Comparison of ENCODE assay signal across 7 mouse cellular contexts in the genomic region with DNA sequence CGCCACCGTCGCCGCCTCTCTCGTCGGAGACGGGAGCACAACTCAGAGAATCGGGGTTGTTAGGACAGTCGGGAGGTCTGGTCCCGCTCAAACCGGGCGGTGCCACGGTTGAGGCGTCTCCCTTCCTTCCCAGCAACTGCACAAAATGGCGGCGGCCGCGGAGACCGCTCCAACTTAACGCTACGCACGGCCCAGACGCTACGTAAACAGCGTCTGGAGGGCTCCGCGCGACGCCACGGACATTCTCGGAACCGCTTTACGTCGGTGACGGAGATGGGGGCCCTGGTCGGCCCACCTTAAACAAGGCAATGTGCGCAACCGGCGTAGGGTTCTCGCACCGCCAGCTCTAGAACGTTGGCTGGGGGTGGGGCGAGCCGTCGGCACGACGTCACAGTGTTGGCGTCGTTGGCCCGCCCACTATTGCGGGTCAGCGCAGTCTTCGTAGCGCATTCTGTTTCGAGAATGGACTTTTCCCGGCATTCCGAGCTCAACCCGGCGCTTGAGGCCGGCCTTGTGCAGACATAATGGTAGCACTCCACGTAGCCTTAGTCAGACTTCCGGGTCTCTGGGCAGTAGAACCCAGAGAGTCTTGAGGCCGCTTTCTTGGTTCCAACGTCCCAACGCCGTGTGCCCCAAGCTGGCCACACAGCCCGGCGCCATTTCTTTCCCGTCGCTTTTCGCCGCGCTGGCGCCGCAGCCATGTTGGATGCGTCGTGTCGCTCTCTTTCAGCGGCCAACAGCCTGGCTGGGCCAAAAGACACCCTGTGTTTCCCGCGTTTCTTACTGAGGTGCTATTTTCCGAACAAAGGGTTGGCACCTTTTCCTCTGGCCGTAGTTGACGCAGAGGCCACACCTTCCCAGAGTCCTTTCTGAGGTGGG. TPM values are rescaled to one million over a fixed set of nuclear protein-coding genes. Genes with fewer than 3 reads are reported as not detected.
A peak's percentile ranks its signal among the peaks of the same experiment; 100 is the strongest.
DNase-seq lines count a peak whose midpoint lies in the region; ATAC-seq lines count a peak whose summit lies in the region.

Gene Ddx17, minus strand, starts transcription at position 332 of the 879 bp plus-strand sequence.

- H3K4me1 ChIP-seq in embryonic facial prominence, embryonic 10.5 days = peaks cover 25% of the 10 kb centered on the region
- H3K4me1 ChIP-seq in limb, embryonic 10.5 days = peaks cover 22% of the 10 kb centered on the region
- H3K4me1 ChIP-seq in midbrain, embryonic 13.5 days (replicated peaks) = peaks cover 31% of the 10 kb centered on the region

- H3K4me2 ChIP-seq in midbrain, embryonic 13.5 days (replicated peaks) = peak within 1 kb of the TSS; percentile 86

- peak; percentile 99 for DNase-seq in adrenal gland, postnatal 10 days
- peak; percentile 98 for DNase-seq in embryonic facial prominence, embryonic 10.5 days (ENCODE audit: low spot score)
- peak; percentile 95 for DNase-seq in kidney, adult 11 months
- DNase-seq in limb, embryonic 10.5 days (ENCODE audit: low spot score) = peak; percentile 100
- DNase-seq in spleen, adult 12 weeks (ENCODE audit: low spot score) = peak; percentile 97

- peak within 1 kb of the TSS; percentile 100 for H3K27ac ChIP-seq in embryonic facial prominence, embryonic 10.5 days (replicated peaks)
- peak within 1 kb of the TSS; percentile 99 for H3K27ac ChIP-seq in limb, embryonic 10.5 days
- H3K27ac ChIP-seq in midbrain, embryonic 13.5 days = peak within 1 kb of the TSS; percentile 99

- peak; percentile 94 for ATAC-seq in granulocyte monocyte progenitor cell, adult 5-6 weeks (replicated peaks; ENCODE audit: poor library complexity, severe bottlenecking)
- peak; percentile 96 for ATAC-seq in midbrain, embryonic 13.5 days

- H3K36me3 ChIP-seq in embryonic facial prominence, embryonic 10.5 days (replicated peaks) = peaks cover 34% of the 10 kb centered on the region
- H3K36me3 ChIP-seq in limb, embryonic 10.5 days = peaks cover 34% of the 10 kb centered on the region
- peaks cover 26% of the 10 kb centered on the region for H3K36me3 ChIP-seq in midbrain, embryonic 13.5 days

- H3K4me3 ChIP-seq in embryonic facial prominence, embryonic 10.5 days = peak within 1 kb of the TSS; percentile 96
- peak within 1 kb of the TSS; percentile 87 for H3K4me3 ChIP-seq in limb, embryonic 10.5 days
- H3K4me3 ChIP-seq in midbrain, embryonic 13.5 days (replicated peaks) = peak within 1 kb of the TSS; percentile 94

- H3K27me3 ChIP-seq in embryonic facial prominence, embryonic 10.5 days (replicated peaks; ENCODE audit: low read depth, poor library complexity, severe bottlenecking) = no peaks in the 10 kb centered on the region
- H3K27me3 ChIP-seq in limb, embryonic 10.5 days (ENCODE audit: low read depth, poor library complexity, severe bottlenecking) = 0 out of 2 replicates have a peak, but pooled peaks cover 3% of the 10 kb centered on the region
- H3K27me3 ChIP-seq in midbrain, embryonic 13.5 days = peaks cover 6% of the 10 kb centered on the region; the same call in 1 of the 2 replicates

- 2% methylated on average over 84 of the region's 84 CpGs for WGBS in embryonic facial prominence, embryonic 10.5 days
- WGBS in limb, embryonic 10.5 days = 2% methylated on average over 84 of the region's 84 CpGs
- WGBS in midbrain, embryonic 13.5 days = 2% methylated on average over 84 of the region's 84 CpGs

- H3K9me3 ChIP-seq in embryonic facial prominence, embryonic 10.5 days = no peaks in the 10 kb centered on the region
- H3K9me3 ChIP-seq in limb, embryonic 10.5 days (replicated peaks) = no peaks in the 10 kb centered on the region
- no peaks in the 10 kb centered on the region for H3K9me3 ChIP-seq in midbrain, embryonic 13.5 days

- peak within 1 kb of the TSS; percentile 98 for H3K9ac ChIP-seq in midbrain, embryonic 13.5 days (replicated peaks)

RNA-seq across cellular contexts. Expression of gene Ddx17, which starts in this region (rescaled TPM):
- total RNA-seq in adrenal gland, postnatal 10 days (2021) = 100 to 1,000 TPM; 223 to 364 TPM
- 43.7 and 44.9 TPM in 2 replicates for polyA plus RNA-seq in embryonic facial prominence, embryonic 10.5 days (2016; fragmentation: Nextera tagmentation; extraction: Ambion mirVana)
- 159 and 203 TPM in 2 replicates for total RNA-seq in granulocyte monocyte progenitor cell, adult 5-6 weeks (2014; fragmentation: Nextera tagmentation)
- 124 and 142 TPM in 2 replicates for total RNA-seq in granulocyte monocyte progenitor cell, adult 5-6 weeks (2017)
- polyA plus RNA-seq in limb, embryonic 10.5 days (2016; fragmentation: Nextera tagmentation; extraction: Ambion mirVana) = 44.9 and 51.4 TPM in 2 replicates
- polyA plus RNA-seq in midbrain, embryonic 13.5 days (2015; fragmentation: Nextera tagmentation; extraction: Ambion mirVana) = 66.4 and 71.4 TPM in 2 replicates

Comparison
In these comparisons a context has a peak if more than half of its experiments do, and no peak if none do; other contexts are left out.
1. Peak in every context shown above with its lines: DNase-seq, ATAC-seq, H3K4me3 ChIP-seq and H3K27ac ChIP-seq.